Mouse (Mus musculus): ENCODE results near the gene Ccl28. TPM values are rescaled to one million over a fixed set of nuclear protein-coding genes. Genes with fewer than 3 reads are reported as not detected.
A peak's percentile ranks its signal among the peaks of the same experiment; 100 is the strongest.

The Ccl28 gene
- polyA plus RNA-seq, 1 experiment from 2014 or later: 0.26 TPM

DNA sequence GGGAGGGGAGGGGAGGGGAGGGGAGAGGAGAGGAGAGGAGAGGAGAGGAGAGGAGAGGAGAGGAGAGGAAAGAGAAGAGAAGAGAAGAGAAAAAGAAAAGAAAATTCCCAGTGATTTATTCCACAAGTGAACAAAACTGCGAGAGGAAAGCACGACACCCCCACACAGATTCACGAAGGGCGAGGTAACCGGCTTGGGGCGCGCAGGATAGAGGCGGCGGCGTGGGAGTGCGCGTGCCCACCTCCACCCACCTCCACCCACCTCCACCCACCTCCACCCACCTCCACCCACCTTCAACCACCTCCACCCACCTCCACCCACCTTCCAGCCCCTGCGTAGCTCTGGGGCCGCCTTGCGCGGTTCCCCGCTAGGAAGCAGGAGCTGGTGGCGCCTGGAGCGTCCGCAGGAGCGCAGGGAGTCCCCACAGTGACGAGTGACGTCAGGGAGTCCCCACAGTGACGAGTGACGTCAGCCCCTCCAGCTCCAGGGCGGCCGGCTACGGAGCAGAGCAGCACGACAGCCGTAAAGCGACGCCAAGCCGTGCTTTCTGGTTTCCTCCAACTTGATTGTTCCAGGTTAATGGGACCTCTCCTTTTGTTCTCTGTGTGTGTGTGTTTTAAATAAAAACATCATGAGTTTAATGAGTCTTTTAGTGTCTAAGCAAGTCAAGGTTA, 8.0 kb downstream of the Ccl28 start:
- Histone ChIP-seq H3K27ac (no peak overlapping the region), H3K9ac (0 out of 2 replicates have a peak overlapping the region, but pooled peaks have one; percentile 10)
- WGBS: 9% methylated on average over 33 of the region's 33 CpGs

DNA sequence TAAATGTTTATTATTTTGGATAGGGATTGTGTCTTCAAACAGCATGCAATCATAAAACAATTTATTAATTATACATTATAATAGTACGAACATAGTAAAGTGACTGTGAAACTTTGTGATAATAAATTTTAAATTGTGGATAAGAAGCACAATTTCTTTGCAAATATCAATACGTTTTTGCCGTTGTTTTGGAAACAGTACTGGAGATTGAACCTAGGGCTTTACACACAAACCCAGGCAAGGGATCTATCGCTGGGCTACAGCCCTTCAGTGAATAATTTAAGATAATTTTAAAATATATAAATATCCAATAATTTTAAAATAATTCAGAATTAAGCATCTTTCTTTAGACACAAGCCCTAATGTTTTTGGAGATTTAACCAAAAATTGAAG, 8.5 kb downstream of the Ccl28 start:
- Histone ChIP-seq H3K36me3 (no peaks in the 10 kb centered on the region), H3K27me3 (replicated peaks) (no peaks in the 10 kb centered on the region; the same call in 1 of the 2 replicates), H3K4me2 (replicated peaks) (peak overlapping the region; percentile 69), H3K4me3 (replicated peaks) (no peak overlapping the region), H3K27ac (no peak overlapping the region), H3K4me1 (replicated peaks) (no peaks in the 10 kb centered on the region), H3K9me3 (no peaks in the 10 kb centered on the region), H3K9ac (no peak overlapping the region)
- whole genome bisulfite sequencing: 83% methylated on average over 4 of the region's 4 CpGs
- ATAC-seq: peak; percentile 60

More for the DNA sequence above, 8.0 kb downstream of the Ccl28 start:
- Histone ChIP-seq H3K9me3 (no peaks in the 10 kb centered on the region), H3K4me1 (replicated peaks) (no peaks in the 10 kb centered on the region), H3K36me3 (no peaks in the 10 kb centered on the region), H3K4me3 (replicated peaks) (peak overlapping the region; percentile 48), H3K4me2 (replicated peaks) (peak overlapping the region; percentile 69), H3K27me3 (replicated peaks) (no peaks in the 10 kb centered on the region; the same call in 1 of the 2 replicates)
- ATAC-seq: peak; percentile 98

DNA sequence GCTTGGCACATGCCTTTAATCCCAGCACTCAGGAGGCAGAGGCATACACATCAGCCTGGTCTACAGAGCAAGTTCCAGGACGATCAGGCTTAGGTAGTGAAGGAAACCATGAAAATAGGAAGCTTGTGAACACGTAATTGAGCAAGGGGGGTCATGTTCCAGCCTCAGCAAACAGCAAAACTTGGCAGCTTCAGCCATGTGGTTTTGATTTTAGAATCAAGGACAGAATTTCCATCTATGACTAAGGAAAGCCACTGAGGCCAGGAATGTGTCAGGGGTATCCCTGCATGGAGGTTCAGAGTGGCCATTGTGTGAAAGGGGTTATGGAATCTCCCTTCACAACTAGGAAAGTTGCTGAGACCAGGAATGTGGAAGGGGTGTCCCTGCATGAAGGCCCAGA, 11.9 kb downstream of the Ccl28 start:
- no peak overlapping the region for H3K4me2 ChIP-seq (replicated peaks)
- no peaks in the 10 kb centered on the region for H3K4me1 ChIP-seq (replicated peaks)
- no peak for ATAC-seq
- no peaks in the 10 kb centered on the region for H3K36me3 ChIP-seq
- H3K4me3 ChIP-seq (replicated peaks): no peak overlapping the region
- no peaks in the 10 kb centered on the region for H3K9me3 ChIP-seq
- no peak overlapping the region for H3K27ac ChIP-seq
- WGBS: 65% methylated on average over 2 of the region's 2 CpGs
- H3K9ac ChIP-seq: no peak overlapping the region
- no peaks in the 10 kb centered on the region; the same call in 1 of the 2 replicates for H3K27me3 ChIP-seq (replicated peaks)

DNA sequence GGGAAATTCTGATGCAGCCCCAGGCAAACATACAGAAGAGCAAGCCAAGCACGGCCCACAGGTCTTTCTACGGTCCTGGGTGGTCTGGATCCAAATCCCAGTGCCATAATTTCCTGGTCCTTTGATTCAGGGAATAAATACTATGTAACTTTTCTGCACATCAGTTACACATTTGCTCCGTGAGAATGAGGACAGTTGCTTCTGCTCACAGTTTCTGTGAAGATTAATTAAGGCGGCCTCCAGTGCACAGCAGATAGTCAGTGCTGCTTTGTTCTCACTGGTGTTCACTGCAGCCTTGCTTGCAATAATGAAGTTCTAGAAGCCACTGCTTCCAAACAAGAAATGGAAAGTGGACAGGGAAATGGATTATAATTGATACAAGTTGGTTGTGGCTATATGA, 14.2 kb downstream of the Ccl28 start:
- no peak for ATAC-seq
- Histone ChIP-seq H3K4me1 (replicated peaks) (no peaks in the 10 kb centered on the region), H3K27me3 (replicated peaks) (no peaks in the 10 kb centered on the region; the same call in 1 of the 2 replicates), H3K9ac (no peak overlapping the region), H3K27ac (no peak overlapping the region), H3K9me3 (no peaks in the 10 kb centered on the region), H3K4me2 (replicated peaks) (no peak overlapping the region), H3K36me3 (no peaks in the 10 kb centered on the region), H3K4me3 (replicated peaks) (no peak overlapping the region)
- WGBS: 78% methylated on average over 4 of the region's 4 CpGs

DNA sequence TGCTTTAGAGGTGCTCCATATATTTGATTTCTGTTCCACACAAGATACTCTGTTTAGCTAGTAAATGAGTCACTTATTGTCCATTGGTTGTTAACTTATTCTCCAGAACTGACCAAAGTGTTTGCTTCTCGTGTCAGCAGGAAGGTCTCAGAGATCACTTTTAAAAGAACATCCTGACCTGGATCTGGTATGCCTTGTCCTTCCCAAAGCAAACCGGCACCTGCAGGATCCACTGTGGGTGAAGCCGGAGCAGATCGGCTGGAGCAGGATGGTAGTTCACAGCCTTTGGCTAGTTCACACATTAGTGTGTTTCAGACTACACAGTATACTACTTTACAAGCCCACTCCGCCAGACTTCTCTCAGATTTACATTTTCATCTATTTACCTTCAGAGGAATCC, 14.8 kb downstream of the Ccl28 start:
- H3K27me3 ChIP-seq (replicated peaks): no peaks in the 10 kb centered on the region; the same call in 1 of the 2 replicates
- no peaks in the 10 kb centered on the region for H3K36me3 ChIP-seq
- no peaks in the 10 kb centered on the region for H3K4me1 ChIP-seq (replicated peaks)
- no peaks in the 10 kb centered on the region for H3K9me3 ChIP-seq
- H3K4me2 ChIP-seq (replicated peaks): no peak overlapping the region
- ATAC-seq: no peak
- H3K4me3 ChIP-seq (replicated peaks): no peak overlapping the region
- whole genome bisulfite sequencing: 82% methylated on average over 5 of the region's 5 CpGs
- H3K9ac ChIP-seq: no peak overlapping the region
- H3K27ac ChIP-seq: no peak overlapping the region

DNA sequence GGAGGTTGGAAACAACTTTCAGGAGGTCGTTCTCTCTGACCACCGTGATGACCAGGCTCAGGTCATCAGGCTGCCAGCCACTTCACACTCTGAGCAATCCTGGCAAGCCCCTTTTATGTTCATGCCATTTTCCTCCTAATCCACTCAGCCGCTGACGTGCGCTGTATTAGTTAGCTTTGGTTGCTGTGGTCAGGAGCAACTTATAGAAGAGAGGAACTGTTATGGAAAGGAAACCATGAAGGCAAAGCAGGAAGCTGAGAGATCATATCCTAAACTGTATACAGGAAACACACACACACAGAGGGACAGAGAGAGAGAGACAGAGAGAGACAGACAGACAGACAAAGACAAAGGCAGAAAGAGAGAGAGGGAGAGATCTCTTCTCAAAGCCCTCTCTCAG, 15.7 kb downstream of the Ccl28 start:
- Histone ChIP-seq H3K4me3 (replicated peaks) (no peak overlapping the region), H3K27me3 (replicated peaks) (no peaks in the 10 kb centered on the region; the same call in 1 of the 2 replicates), H3K36me3 (no peaks in the 10 kb centered on the region), H3K4me1 (replicated peaks) (no peaks in the 10 kb centered on the region), H3K9ac (no peak overlapping the region), H3K9me3 (no peaks in the 10 kb centered on the region), H3K27ac (no peak overlapping the region), H3K4me2 (replicated peaks) (no peak overlapping the region)
- ATAC-seq: no peak
- 90% methylated on average over 5 of the region's 5 CpGs for WGBS

DNA sequence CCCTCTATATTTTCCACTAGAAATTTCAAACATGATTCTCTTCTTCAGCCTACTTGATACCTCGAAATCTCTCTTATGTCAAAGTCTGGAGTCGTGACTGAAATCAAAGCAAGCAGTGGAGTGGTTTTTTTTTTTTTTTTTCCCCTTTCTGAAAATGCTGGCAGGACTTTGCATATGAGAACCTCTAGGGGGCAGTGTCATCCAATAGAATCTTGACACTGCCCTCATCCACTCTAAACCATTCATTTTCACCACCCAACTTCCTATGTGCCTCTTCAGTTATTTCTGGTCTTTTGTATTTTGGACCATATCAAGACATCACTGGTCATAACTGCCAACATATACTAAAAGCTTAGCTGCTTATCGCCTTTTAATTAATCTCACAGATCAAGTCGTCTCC, 16.9 kb downstream of the Ccl28 start:
- no peak overlapping the region for H3K27ac ChIP-seq
- H3K4me3 ChIP-seq (replicated peaks): no peak overlapping the region
- H3K4me1 ChIP-seq (replicated peaks): no peaks in the 10 kb centered on the region
- H3K36me3 ChIP-seq: no peaks in the 10 kb centered on the region
- no peak overlapping the region for H3K9ac ChIP-seq
- no peak for ATAC-seq
- H3K27me3 ChIP-seq (replicated peaks): no peaks in the 10 kb centered on the region; the same call in 1 of the 2 replicates
- no peak overlapping the region for H3K4me2 ChIP-seq (replicated peaks)
- H3K9me3 ChIP-seq: no peaks in the 10 kb centered on the region
- 43% methylated on average over 4 of the region's 4 CpGs for WGBS

DNA sequence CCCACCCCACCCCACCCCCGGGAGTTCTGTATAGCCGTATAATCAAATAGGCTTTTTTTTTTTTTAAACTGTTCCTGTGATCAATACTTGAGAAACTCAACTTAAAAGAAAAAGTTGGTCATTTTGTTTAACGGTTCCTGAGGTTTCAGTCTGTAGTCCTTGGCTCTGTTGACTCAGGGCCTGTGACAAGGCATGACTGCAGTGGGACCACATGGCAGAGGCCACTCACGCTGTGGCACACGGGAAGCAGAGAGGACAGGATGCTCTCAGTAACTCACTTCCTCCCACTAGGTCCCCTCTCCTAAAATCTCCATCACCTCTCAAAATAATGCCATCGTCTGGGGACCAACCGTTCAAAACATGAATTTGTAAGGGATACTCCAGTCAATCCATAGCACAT, 17.5 kb downstream of the Ccl28 start:
- no peak overlapping the region for H3K4me2 ChIP-seq (replicated peaks)
- H3K9me3 ChIP-seq: no peaks in the 10 kb centered on the region
- H3K4me1 ChIP-seq (replicated peaks): no peaks in the 10 kb centered on the region
- no peak overlapping the region for H3K27ac ChIP-seq
- WGBS: 68% methylated on average over 7 of the region's 7 CpGs
- no peak overlapping the region for H3K4me3 ChIP-seq (replicated peaks)
- no peak for ATAC-seq
- no peaks in the 10 kb centered on the region for H3K27me3 ChIP-seq (replicated peaks)
- H3K36me3 ChIP-seq: no peaks in the 10 kb centered on the region
- no peak overlapping the region for H3K9ac ChIP-seq

DNA sequence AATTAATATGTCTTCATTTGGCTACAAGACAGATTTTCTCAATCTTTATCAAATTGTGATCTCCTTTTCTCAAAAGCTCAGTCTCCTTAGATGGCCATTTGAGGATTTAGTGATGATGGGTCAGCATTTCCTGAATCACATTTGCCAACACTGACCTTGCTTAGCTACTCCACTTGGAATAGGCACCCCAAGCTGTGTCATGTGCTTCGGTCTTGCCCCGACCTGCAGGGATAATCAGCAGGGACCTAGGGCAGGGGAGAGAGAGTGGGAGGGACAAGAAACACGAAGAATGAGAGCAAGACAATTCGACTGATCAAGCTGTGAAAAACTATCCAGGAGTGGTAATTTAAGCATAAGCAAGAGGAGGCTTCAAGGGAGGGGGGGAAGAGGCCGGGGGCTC, 21.1 kb downstream of the Ccl28 start:
- no peak overlapping the region for H3K9ac ChIP-seq
- H3K4me3 ChIP-seq (replicated peaks): no peak overlapping the region
- 64% methylated on average over 5 of the region's 5 CpGs for WGBS
- H3K27me3 ChIP-seq (replicated peaks): no peaks in the 10 kb centered on the region
- no peak overlapping the region for H3K27ac ChIP-seq
- H3K4me2 ChIP-seq (replicated peaks): no peak overlapping the region
- H3K4me1 ChIP-seq (replicated peaks): no peaks in the 10 kb centered on the region
- no peaks in the 10 kb centered on the region for H3K36me3 ChIP-seq
- H3K9me3 ChIP-seq: no peaks in the 10 kb centered on the region
- no peak for ATAC-seq

DNA sequence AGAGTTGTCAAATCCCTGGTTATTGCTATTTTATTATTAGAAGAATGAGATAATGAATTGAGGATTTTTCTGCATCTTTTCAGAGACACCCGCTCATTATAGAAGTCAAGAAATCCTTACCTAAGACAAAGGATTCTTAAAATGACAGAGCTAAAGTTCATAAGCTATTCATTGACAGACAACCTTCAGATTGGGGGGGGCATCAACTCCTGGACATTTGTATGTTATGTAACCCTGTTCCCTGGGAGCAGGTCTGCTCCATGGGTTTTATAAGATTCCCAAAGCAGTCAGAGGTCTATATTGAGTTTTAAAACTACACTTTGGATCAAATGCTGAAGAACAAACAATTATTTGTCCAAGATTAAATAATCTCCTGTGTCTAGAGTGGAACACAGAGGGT, 22.9 kb downstream of the Ccl28 start:
- Histone ChIP-seq H3K4me3 (replicated peaks) (no peak overlapping the region), H3K4me2 (replicated peaks) (no peak overlapping the region), H3K27ac (no peak overlapping the region), H3K36me3 (no peaks in the 10 kb centered on the region), H3K9ac (no peak overlapping the region), H3K4me1 (replicated peaks) (no peaks in the 10 kb centered on the region), H3K27me3 (replicated peaks) (no peaks in the 10 kb centered on the region), H3K9me3 (no peaks in the 10 kb centered on the region)
- no peak for ATAC-seq
- 95% methylated on average over 1 of the region's 1 CpGs for WGBS

DNA sequence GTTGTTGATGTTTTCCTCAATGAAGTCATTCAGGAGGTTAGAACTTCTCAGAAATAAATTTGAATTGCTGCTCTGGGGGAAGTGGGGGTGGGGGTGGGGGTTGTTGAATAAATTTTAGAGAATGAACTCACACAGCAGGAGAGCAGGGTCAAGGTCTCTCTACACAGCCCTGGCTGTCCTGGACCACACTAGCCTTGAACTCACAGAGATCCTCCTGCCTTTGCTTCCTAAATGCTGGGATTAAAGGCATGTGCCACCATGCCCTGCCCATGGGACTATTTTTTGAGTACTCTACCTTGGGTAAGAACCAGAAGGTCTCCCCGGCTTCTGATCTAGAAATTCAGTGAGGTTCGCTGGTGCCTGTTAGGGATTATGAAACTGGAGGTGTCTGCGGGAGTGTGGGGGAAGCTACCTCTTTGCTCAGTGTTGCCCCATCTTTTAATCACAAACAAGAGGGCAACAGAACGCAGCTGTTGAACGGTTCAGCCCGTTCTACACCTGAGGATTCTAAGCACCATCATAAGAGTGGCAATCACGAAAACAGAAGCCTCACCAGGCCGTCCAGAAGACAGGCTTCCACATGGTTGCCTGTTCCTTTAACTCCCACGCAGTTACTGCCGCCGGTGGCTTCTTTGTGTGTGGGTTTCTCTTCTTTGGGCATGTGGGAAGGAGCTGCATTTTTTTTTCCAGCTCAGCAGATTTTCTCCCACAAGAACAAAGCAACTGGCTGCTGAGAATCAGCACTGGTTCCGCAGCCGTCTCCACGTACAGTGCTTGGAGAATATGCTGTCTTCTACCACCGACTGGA, 25.5 kb downstream of the Ccl28 start:
- Histone ChIP-seq H3K27ac (no peak overlapping the region), H3K4me2 (replicated peaks) (no peak overlapping the region), H3K4me1 (replicated peaks) (no peaks in the 10 kb centered on the region), H3K27me3 (replicated peaks) (no peaks in the 10 kb centered on the region), H3K4me3 (replicated peaks) (no peak overlapping the region), H3K9me3 (no peaks in the 10 kb centered on the region), H3K9ac (no peak overlapping the region), H3K36me3 (no peaks in the 10 kb centered on the region)
- ATAC-seq: no peak
- WGBS: 67% methylated on average over 15 of the region's 15 CpGs

DNA sequence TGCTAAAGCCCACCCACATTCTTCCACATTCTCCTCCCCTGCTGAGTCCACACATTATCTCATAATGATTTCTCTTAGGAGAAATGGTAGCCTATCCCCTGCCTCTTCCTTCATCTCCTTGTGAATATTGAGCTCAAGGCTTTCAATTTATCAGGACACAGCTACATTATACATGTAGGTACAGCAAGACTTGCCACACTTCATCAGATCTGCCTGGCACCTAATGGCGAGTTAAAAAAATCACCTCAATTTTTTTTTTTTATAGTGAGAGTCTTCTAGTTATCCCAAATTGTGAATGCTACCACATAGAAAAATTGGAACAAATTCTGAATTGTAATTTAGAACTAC, 26.1 kb downstream of the Ccl28 start:
- no peak for ATAC-seq
- Histone ChIP-seq H3K36me3 (no peaks in the 10 kb centered on the region), H3K27me3 (replicated peaks) (no peaks in the 10 kb centered on the region), H3K9ac (no peak overlapping the region), H3K4me3 (replicated peaks) (no peak overlapping the region), H3K4me2 (replicated peaks) (no peak overlapping the region), H3K27ac (no peak overlapping the region), H3K4me1 (replicated peaks) (no peaks in the 10 kb centered on the region), H3K9me3 (no peaks in the 10 kb centered on the region)
- 90% methylated on average over 1 of the region's 1 CpGs for WGBS

DNA sequence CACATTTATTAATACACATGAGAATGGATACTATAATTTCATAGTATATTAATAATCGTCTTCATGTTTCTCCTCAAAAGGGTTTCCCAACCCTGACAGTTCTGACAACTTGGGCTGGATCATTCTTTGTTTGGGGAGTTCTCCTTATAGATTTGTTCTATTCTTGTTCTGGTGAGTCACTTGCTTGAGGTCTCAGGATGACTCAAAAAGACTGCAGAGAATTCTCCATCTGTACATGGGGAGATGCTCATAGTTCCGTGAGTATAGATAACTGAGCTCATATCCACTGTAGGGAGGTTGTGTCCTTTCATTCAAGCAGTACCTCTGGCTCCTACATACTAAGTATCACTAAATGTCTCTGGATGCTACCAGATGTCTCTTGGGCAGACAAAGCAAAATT, 31.1 kb downstream of the Ccl28 start:
- H3K9me3 ChIP-seq: no peaks in the 10 kb centered on the region
- no peak for ATAC-seq
- H3K27ac ChIP-seq: no peak overlapping the region
- H3K4me3 ChIP-seq (replicated peaks): no peak overlapping the region
- H3K4me2 ChIP-seq (replicated peaks): no peak overlapping the region
- no peaks in the 10 kb centered on the region for H3K4me1 ChIP-seq (replicated peaks)
- H3K9ac ChIP-seq: no peak overlapping the region
- no peaks in the 10 kb centered on the region for H3K36me3 ChIP-seq
- no peaks in the 10 kb centered on the region for H3K27me3 ChIP-seq (replicated peaks)
- 92% methylated on average over 2 of the region's 2 CpGs for WGBS

All from intestine, embryonic 15.5 days (tissue).